Mouse (Mus musculus): ENCODE measurements around the gene Mrps6. TPM values are rescaled to one million over a fixed set of nuclear protein-coding genes. Genes with fewer than 3 reads are reported as not detected.

Gene Mrps6
- polyA plus RNA-seq, 1 experiment from 2014 or later, result 139 TPM

GRCm38 (mm10) chr16:92127226-92127625 lies 69.2 kb downstream of the Mrps6 start:
- no peak for ATAC-seq (ENCODE audit: low FRiP score)
- H3K9ac ChIP-seq (ENCODE audit: low read depth, low read length), result no peak overlapping the region
- H3K27me3 ChIP-seq (ENCODE audit: control insufficient read depth, insufficient read depth, low read length), result no peaks in the 10 kb centered on the region

DNA sequence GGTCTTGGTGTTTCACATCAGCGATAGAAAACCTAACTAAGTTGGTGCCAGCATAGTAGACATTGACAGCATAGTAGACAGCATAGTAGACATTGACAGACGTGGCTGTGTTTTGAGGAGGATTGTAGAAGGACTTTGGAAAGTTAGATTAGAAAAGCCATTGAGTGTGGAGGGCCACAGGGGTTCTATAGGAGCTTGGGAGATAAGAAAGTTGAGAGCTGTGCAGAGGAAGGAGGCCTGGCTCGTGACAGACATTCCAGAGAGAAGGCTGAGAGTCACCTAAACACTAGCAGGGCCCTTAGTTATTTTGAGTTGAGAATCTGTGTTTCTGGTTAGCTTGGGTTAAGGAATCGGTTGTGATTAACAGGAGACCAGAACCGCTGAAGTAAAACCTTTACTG lies 69.6 kb downstream of the Mrps6 start:
- Histone ChIP-seq H3K36me3 (ENCODE audit: control insufficient read depth, insufficient read depth, low read length) (no peaks in the 10 kb centered on the region), H3K4me1 (replicated peaks; ENCODE audit: control insufficient read depth, insufficient read depth, low read length) (no peaks in the 10 kb centered on the region), H3K9ac (ENCODE audit: low read depth, low read length) (no peak overlapping the region), H3K4me3 (ENCODE audit: low read depth, low read length) (no peak overlapping the region), H3K27me3 (ENCODE audit: control insufficient read depth, insufficient read depth, low read length) (no peaks in the 10 kb centered on the region), H3K4me2 (replicated peaks; ENCODE audit: low read depth, low read length) (no peak overlapping the region), H3K9me3 (ENCODE audit: control insufficient read depth, low read length) (no peaks in the 10 kb centered on the region), H3K27ac (ENCODE audit: low read depth, low read length) (no peak overlapping the region)
- WGBS, result 86% methylated on average over 5 of the region's 5 CpGs
- no peak for ATAC-seq (ENCODE audit: low FRiP score)
- no peak for DNase-seq (ENCODE audit: low spot score)

More at GRCm38 (mm10) chr16:92127226-92127625, 69.2 kb downstream of the Mrps6 start:
- Histone ChIP-seq H3K27ac (ENCODE audit: low read depth, low read length) (no peak overlapping the region), H3K4me3 (ENCODE audit: low read depth, low read length) (no peak overlapping the region), H3K4me1 (replicated peaks; ENCODE audit: control insufficient read depth, insufficient read depth, low read length) (no peaks in the 10 kb centered on the region), H3K4me2 (replicated peaks; ENCODE audit: low read depth, low read length) (no peak overlapping the region), H3K36me3 (ENCODE audit: control insufficient read depth, insufficient read depth, low read length) (no peaks in the 10 kb centered on the region), H3K9me3 (ENCODE audit: control insufficient read depth, low read length) (no peaks in the 10 kb centered on the region)
- DNase-seq (ENCODE audit: low spot score), result no peak
- 52% methylated on average over 4 of the region's 4 CpGs for WGBS

- H3K9ac ChIP-seq (ENCODE audit: low read depth, low read length), result no peak overlapping the region
- ATAC-seq (ENCODE audit: low FRiP score), result no peak
Measured at GRCm38 (mm10) chr16:92129843-92130242, 71.8 kb downstream of the Mrps6 start.

GRCm38 (mm10) chr16:92132511-92132910 lies 74.4 kb downstream of the Mrps6 start:
- no peaks in the 10 kb centered on the region for H3K9me3 ChIP-seq (ENCODE audit: control insufficient read depth, low read length)
- no peak for DNase-seq (ENCODE audit: low spot score)
- WGBS, result 85% methylated on average over 4 of the region's 4 CpGs
- no peak overlapping the region for H3K4me2 ChIP-seq (replicated peaks; ENCODE audit: low read depth, low read length)
- no peak overlapping the region for H3K27ac ChIP-seq (ENCODE audit: low read depth, low read length)
- no peak overlapping the region for H3K9ac ChIP-seq (ENCODE audit: low read depth, low read length)
- H3K36me3 ChIP-seq (ENCODE audit: control insufficient read depth, insufficient read depth, low read length), result no peaks in the 10 kb centered on the region
- no peaks in the 10 kb centered on the region for H3K4me1 ChIP-seq (replicated peaks; ENCODE audit: control insufficient read depth, insufficient read depth, low read length)
- ATAC-seq (ENCODE audit: low FRiP score), result no peak
- no peak overlapping the region for H3K4me3 ChIP-seq (ENCODE audit: low read depth, low read length)
- H3K27me3 ChIP-seq (ENCODE audit: control insufficient read depth, insufficient read depth, low read length), result no peaks in the 10 kb centered on the region

More at GRCm38 (mm10) chr16:92129843-92130242, 71.8 kb downstream of the Mrps6 start:
- Histone ChIP-seq H3K27ac (ENCODE audit: low read depth, low read length) (no peak overlapping the region), H3K9me3 (ENCODE audit: control insufficient read depth, low read length) (no peaks in the 10 kb centered on the region), H3K4me2 (replicated peaks; ENCODE audit: low read depth, low read length) (no peak overlapping the region), H3K27me3 (ENCODE audit: control insufficient read depth, insufficient read depth, low read length) (no peaks in the 10 kb centered on the region), H3K4me3 (ENCODE audit: low read depth, low read length) (no peak overlapping the region), H3K36me3 (ENCODE audit: control insufficient read depth, insufficient read depth, low read length) (no peaks in the 10 kb centered on the region), H3K4me1 (replicated peaks; ENCODE audit: control insufficient read depth, insufficient read depth, low read length) (no peaks in the 10 kb centered on the region)
- WGBS, result 89% methylated on average over 8 of the region's 8 CpGs
- no peak for DNase-seq (ENCODE audit: low spot score)

GRCm38 (mm10) chr16:92134148-92134764 lies 76.2 kb downstream of the Mrps6 start:
- DNase-seq (ENCODE audit: low spot score) (no peak), ATAC-seq (ENCODE audit: low FRiP score) (no peak)

GRCm38 (mm10) chr16:92136275-92136674 lies 78.2 kb downstream of the Mrps6 start:
- 93% methylated on average over 15 of the region's 15 CpGs for WGBS
- H3K9me3 ChIP-seq (ENCODE audit: control insufficient read depth, low read length), result no peaks in the 10 kb centered on the region

More at GRCm38 (mm10) chr16:92134148-92134764, 76.2 kb downstream of the Mrps6 start:
- no peak overlapping the region for H3K27ac ChIP-seq (ENCODE audit: low read depth, low read length)
- H3K9ac ChIP-seq (ENCODE audit: low read depth, low read length), result no peak overlapping the region
- H3K4me2 ChIP-seq (replicated peaks; ENCODE audit: low read depth, low read length), result no peak overlapping the region
- no peaks in the 10 kb centered on the region for H3K27me3 ChIP-seq (ENCODE audit: control insufficient read depth, insufficient read depth, low read length)
- H3K4me1 ChIP-seq (replicated peaks; ENCODE audit: control insufficient read depth, insufficient read depth, low read length), result peaks cover 3% of the 10 kb centered on the region; the same call in 1 of the 2 replicates
- H3K9me3 ChIP-seq (ENCODE audit: control insufficient read depth, low read length), result no peaks in the 10 kb centered on the region
- 89% methylated on average over 11 of the region's 11 CpGs for WGBS
- no peaks in the 10 kb centered on the region for H3K36me3 ChIP-seq (ENCODE audit: control insufficient read depth, insufficient read depth, low read length)
- H3K4me3 ChIP-seq (ENCODE audit: low read depth, low read length), result no peak overlapping the region

DNA sequence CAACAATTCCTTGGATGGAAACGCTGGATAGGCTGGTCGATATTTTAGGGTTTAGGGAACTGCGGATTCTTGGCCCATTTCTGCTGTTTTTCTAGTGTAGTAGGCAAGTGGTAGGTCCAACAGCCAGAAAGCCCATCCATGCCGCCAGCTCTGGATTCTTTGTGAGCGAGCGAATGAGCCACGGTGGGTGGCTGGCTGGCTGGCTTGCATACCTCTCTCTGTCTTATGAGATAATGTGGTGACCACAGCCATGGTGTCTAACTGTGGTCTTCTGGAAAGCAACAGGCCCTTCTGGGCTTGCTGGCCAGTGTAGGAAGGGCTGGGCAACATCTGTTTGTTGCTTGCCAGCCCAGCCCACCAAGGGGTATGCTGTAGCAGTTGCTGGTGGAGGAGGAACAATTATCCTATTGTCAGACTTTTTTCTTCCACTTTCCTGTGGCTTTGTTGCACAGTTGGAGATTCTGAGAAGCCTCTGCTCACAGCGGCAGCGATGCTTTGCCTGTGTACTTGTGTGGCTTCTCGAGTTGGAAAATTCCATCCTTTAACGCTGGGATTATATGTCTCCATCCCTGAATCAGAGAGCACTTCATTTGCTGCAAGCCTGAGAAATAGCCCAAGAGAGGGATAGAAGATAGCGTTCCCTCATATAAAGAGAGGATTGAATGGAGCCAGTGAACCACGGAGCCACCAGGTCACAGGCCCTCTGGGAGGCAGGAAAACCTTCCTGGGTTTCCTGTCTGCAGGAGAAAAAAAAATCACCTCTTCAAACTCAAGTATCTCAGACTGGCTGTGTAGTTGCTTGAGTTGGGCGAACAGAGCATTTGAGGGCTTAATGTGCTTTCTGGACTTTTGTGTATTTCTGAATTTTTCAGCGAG lies 81.6 kb downstream of the Mrps6 start:
- peak overlapping the region; percentile 62 for H3K27ac ChIP-seq (ENCODE audit: low read depth, low read length)
- H3K36me3 ChIP-seq (ENCODE audit: control insufficient read depth, insufficient read depth, low read length), result no peaks in the 10 kb centered on the region
- 0 out of 2 replicates have a peak overlapping the region, but pooled peaks have one; percentile 14 for H3K4me2 ChIP-seq (replicated peaks; ENCODE audit: low read depth, low read length)
- no peak overlapping the region for H3K4me3 ChIP-seq (ENCODE audit: low read depth, low read length)
- H3K9me3 ChIP-seq (ENCODE audit: control insufficient read depth, low read length), result no peaks in the 10 kb centered on the region
- no peaks in the 10 kb centered on the region for H3K27me3 ChIP-seq (ENCODE audit: control insufficient read depth, insufficient read depth, low read length)
- peaks cover 10% of the 10 kb centered on the region for H3K4me1 ChIP-seq (replicated peaks; ENCODE audit: control insufficient read depth, insufficient read depth, low read length)
- WGBS, result 34% methylated on average over 15 of the region's 15 CpGs
- H3K9ac ChIP-seq (ENCODE audit: low read depth, low read length), result no peak overlapping the region
- peak; percentile 43; the same call in 1 of the 2 replicates for ATAC-seq (ENCODE audit: low FRiP score)
- DNase-seq (ENCODE audit: low spot score), result peak; percentile 45

More at GRCm38 (mm10) chr16:92136275-92136674, 78.2 kb downstream of the Mrps6 start:
- Histone ChIP-seq H3K9ac (ENCODE audit: low read depth, low read length) (no peak overlapping the region), H3K27me3 (ENCODE audit: control insufficient read depth, insufficient read depth, low read length) (no peaks in the 10 kb centered on the region), H3K4me2 (replicated peaks; ENCODE audit: low read depth, low read length) (no peak overlapping the region), H3K27ac (ENCODE audit: low read depth, low read length) (no peak overlapping the region), H3K36me3 (ENCODE audit: control insufficient read depth, insufficient read depth, low read length) (no peaks in the 10 kb centered on the region), H3K4me1 (replicated peaks; ENCODE audit: control insufficient read depth, insufficient read depth, low read length) (peaks cover 8% of the 10 kb centered on the region), H3K4me3 (ENCODE audit: low read depth, low read length) (no peak overlapping the region)
- DNase-seq (ENCODE audit: low spot score), result no peak
- ATAC-seq (ENCODE audit: low FRiP score), result no peak

DNA sequence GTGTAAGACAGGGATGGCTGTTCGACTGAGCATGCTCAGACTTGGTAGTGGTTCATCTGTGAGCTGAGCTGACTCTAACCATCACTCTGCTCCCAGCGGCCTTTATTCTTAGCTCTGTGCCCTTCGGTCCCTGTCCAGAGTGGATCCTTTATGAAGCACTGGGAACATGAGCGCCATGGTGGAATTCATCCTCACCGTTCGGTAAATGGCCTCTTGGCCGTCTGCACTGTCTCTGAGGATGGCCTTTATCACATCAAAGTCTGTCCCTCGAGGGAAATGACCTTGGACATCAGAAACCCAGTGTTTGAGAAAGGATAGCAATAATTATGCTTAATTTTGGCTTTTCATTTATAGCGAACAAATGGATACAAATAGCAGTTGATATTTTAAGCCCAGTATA lies 82.3 kb downstream of the Mrps6 start:
- no peak for ATAC-seq (ENCODE audit: low FRiP score)
- Histone ChIP-seq H3K4me1 (replicated peaks; ENCODE audit: control insufficient read depth, insufficient read depth, low read length) (peaks cover 10% of the 10 kb centered on the region), H3K9me3 (ENCODE audit: control insufficient read depth, low read length) (no peaks in the 10 kb centered on the region), H3K27ac (ENCODE audit: low read depth, low read length) (peak overlapping the region; percentile 62), H3K9ac (ENCODE audit: low read depth, low read length) (no peak overlapping the region), H3K27me3 (ENCODE audit: control insufficient read depth, insufficient read depth, low read length) (no peaks in the 10 kb centered on the region), H3K4me2 (replicated peaks; ENCODE audit: low read depth, low read length) (no peak overlapping the region), H3K36me3 (ENCODE audit: control insufficient read depth, insufficient read depth, low read length) (no peaks in the 10 kb centered on the region), H3K4me3 (ENCODE audit: low read depth, low read length) (no peak overlapping the region)
- 63% methylated on average over 9 of the region's 9 CpGs for WGBS
- DNase-seq (ENCODE audit: low spot score), result no peak

All from hindbrain, embryonic 11.5 days (tissue).